Mouse (Mus musculus) MEL-GATA-1-ER (cell line): ENCODE results near the gene Trhr2.

Experiments used
- DNase-seq: peaks from one replicate; pipeline ENCODE4 v3.0.0-alpha.2; 2012; ENCODE audit warnings: low read depth; ENCODE audit errors: extremely low read depth

The Trhr2 gene

DNA sequence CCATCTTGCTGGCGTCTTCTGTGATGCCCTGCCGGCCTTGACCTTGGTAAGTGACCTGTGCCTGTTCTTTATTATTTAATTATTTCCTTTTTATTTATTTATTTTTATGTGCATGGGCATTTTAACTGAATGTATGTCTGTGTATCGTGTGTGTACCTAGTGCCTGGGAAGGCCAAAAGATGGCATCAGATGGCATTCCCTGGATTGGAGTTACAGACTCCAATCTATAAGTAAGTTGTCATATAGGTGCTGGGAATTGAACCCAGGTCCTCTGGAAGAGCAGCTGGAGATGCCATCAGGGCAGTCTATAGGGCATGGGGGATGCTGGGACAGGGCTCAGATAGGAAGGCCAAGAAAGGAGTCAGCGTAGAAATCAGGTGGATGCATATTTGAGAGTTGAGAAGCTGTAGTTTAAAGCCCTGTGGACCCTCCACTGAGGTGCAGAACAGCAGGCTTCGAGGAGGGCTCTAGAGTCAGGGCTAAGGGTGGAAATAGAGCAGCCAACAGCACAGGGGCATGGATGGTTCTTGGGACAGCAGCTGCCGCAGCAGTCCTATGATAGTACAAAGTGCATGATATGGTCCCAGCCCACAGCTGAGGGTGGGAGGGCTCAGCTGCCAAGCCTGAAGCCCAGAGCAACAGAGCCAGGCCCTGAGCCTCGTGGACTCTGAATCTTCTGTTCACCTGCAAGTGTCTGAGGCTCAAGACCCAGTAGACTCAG is at the start of gene Trhr2:
Trhr2 (minus strand) TSS at position 51 of the 721 bp plus-strand sequence.
- no peak for DNase-seq

DNA sequence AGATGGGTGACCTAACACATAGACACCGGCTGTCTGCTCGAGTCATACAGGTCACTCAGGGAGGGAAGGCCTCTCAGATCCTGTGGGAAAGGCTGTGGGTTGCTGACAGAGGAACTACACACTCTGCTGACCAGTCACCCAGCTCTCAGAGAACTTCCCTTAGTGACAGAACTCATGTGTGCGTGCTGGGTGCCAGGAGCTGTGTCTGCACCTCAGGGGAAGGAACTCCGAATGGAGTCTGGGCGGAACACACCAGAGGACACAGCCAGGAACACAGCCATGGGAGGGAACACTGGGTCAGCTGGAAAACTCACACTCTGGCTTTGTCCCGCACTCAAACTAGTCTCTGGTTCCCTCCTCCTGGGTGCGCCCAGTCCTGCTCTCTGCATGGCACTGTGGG is 47.1 kb upstream of the Trhr2 start:
- no peak for DNase-seq

DNA sequence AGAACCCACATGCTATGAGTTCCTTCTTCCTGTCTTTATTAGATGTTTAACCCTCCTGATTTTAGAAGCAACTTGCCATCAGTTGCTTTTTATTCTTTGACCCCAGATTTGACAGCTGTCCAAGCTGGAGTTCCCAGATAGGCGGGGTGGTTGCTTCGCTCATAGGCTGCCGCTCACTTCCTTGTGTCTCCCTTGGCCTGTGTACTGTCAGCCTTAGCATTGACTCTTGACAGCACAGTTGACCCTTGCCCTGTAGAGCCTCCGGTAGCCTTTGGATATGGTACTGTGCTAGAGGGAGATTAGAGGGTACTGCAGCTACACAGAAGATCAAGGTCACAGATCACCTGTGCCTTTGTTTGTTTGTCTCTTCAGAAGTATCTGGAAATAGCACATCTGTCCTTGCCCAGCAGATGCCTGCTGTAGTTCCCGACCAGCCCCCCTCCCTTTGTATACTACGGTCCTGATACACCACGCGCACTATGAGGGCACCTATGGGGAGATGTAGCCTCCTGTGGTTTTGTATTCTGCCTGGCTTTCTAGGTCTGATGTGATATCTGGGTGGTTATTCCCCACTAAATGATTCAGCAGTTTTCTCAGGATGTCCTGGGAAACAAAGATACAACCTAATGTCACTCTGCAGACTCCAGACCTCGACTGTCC is 44.7 kb upstream of the Trhr2 start:
- DNase-seq: peak; percentile 33

DNA sequence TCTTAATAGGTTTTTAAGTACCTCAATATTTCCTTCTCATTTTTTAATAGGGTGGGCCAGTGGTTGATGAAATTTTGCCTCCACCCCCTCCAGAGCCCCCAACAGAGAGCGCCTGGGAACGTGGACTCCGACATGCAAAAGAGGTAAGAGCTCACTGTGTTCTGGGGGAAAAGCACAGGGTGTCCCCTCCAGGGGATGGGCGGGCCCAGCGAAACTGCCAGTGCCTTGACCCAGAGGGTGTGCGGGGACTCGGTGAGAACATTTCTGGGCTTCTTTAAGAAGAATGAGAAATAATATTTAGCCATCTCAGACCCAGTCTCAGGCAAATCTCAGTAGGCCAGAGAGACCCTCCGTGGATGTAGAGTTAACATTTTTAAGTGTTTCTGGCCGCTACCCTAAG is 37.6 kb upstream of the Trhr2 start:
- DNase-seq: no peak

DNA sequence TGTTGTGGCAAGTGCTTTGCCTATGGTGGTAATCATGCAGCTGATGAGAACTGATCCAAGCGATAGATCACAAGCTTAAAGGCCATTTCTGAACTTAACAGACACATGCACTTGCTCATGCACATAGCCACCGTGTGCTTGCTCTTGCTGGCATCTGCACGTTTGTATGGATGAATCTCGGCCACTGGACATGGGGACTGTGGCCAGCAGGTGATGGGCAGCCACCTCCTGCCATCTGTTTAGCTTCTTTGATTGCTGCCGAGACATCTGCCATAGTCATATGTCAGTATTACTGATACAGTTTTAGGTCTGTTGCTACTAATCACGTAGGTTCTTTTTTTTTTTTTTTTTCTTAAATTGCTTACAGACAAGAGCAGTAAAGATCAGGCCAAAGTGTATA is 34.7 kb upstream of the Trhr2 start:
- DNase-seq: no peak

DNA sequence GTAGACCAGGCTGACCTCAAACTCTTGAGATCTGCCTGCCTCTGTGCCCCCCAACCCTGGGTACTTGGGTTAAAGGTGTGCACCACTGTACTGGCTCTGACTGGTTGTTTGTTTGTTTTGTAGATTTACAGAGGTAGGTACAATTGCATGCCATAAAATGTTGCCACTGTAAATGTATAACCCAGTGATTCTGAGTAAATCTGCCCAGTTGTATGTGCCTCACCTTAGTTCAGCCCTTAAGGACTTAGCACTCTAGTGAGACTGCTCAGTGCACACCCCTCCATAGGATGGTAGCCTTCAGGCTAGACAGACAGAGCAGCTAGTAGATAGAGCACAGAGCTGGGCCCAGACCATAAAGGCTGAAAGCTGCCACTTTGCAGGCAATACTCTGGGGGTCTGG is 33.2 kb upstream of the Trhr2 start:
- no peak for DNase-seq

DNA sequence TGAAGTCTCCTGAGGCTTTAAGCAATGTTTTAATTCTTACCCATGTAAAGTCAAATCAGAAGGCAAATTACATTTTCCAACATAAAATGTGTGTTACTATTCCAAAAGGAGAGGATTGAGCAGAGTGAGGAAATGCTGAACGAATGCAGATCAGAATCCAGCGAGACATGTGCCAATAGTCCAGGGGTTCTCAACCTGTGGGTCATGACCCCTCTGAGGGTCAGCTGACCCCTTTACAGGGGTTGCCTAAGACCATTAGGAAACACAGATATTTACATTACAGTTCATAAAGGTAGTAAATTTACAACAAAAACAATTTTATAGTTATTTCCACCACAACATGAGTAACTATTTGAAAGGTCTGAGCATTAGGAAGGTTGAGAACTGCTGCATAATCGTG is 30.2 kb upstream of the Trhr2 start:
- no peak for DNase-seq

DNA sequence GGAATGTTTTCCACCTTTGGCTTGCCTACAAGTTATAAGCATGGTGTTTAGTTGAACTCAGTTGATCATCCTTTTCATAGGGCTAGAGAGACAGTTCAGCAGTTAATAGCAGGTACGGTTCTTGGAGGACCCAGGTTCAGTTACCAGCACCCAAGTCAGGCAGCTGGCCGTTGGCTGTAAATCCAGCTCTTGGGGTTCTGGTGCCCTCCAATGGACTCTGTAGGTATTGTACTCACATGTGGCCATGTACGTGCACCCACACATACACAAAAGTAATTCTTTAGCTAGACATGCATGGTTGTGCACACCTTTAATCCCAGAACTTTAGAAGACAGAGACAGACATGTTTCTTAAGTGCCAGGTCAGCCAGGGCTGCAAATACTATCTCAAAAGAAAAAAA is 28.8 kb upstream of the Trhr2 start:
- DNase-seq: no peak

DNA sequence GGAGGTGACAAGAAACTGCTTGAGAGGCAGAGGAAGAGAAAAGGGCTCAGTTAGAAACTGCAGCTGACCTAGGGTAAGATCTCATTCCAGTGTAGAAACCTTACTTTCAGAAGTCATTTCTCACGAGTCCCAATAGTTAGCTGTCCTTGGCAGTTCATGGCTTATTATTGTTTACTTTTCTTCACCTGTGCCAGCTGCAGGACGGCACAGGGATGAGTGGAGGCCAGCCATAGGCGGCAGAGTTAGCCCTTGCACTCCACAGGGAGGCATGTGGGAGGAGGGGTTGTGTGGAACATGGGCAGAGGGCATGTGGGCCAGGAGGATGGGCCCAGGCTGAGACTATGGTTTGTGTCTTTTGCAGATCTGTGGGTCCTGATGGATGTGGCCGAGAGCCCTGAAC is 22.5 kb upstream of the Trhr2 start:
- DNase-seq: no peak

DNA sequence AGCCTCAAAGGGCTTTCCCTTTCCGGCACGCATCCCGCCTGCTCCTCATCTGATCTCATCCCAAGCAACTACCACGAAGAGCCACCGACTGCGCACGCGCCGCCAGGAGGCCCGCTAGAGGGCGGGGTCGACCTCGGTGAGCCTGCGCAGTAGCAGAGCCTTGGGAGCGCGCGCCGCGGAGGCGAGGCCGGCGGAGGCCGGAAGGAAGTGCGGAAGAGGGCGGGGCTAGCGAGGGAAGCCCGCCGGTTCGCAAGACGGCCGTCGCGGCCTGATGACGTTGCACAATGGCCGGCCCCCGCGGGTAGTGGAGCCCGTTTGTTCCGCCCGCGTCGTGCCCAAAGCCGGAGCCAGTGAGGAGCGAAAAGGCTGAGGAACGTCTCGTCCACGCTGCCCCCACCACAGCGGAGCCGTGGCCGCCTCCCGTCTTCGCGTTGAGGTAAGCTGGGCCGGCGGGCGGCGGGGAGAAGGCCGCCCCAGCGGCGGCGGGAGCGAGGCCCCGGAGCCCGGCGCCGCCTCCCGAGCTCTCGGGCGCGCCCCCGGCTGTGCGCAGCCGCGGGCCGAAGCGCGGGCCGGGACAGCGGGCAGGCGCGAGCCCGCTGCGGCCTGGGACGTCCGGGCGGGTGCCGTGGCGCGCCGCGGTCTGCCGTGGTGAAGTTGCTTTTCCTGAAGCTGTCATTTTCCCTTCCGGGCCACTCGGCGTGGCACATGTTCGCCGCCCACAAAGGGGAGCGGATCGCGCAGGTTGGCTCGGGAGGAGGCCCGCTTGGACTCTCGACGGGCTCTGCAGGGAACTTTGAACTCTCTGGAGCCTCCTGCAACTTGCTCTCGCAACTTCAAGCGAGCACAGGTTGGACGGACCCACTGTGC is 16.1 kb upstream of the Trhr2 start, which contains the start of gene Zc3h18:
Zc3h18 (plus strand) TSS at position 245 of the 867 bp plus-strand sequence.
- DNase-seq: peak; percentile 85

DNA sequence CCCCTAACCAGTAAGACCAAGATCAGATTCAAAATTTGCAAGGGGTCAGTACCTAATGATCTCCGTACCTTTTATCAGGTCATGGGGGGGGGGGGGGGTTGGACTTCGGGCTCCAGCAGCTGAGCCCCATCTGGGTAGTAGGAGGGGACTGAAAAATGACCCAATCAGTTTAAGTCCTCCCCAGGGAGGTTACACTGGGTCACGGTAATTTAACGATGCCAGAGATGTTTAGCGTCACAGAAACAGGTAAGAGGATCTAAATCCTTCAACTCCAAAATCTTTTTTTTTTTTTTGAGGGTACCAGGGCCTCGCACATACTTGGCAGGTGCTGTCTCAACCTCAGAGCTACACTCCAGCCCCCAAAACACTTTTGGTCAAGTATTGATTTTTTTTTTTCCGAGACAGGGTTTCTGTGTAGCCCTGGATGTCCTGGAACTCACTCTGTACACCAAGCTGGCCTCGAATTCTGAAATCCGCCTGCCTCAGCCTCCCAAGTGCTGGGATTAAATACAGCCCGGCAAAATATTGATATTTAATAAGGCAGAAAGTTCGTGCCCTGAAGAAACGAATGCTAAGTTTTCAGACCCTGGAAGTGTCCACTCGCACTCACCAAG is 15.3 kb upstream of the Trhr2 start:
- no peak for DNase-seq

DNA sequence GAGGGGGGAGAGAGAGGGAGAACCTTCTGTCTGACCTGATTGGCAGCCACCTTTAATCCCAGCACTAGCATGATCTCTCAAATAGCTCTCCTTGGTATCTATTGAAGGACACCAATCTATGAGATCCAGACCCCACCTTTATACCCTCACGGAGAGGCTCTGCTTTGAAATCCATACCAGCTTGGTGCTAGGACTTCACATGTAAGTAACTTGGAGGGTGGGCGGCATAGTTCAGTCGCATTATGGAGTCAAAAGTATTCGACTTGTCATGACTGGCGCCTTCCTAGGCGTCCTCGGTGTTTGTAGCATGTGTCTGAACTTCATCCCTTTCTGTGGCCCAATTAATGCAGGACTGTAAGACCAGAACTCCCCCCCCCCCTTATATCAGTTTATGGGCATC is 14.8 kb upstream of the Trhr2 start:
- no peak for DNase-seq

DNA sequence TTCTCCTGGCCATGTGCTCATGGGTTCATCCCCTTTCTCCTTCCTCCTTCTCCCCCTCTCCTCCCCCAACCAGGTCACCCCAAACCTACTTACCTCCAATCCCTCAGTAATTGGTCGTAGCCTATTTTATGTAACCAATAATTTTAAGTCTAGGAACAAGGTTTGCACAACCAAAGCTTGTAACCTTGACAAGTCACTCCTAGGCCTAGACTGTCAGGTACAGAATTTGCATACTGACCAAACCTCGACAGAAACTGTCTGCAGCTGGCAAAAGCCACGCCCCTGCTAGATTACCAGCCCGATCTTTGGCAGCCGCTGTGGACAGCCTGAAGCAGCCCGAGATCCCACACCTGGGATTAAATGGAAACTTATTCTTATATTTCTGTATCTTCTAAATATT is 11.2 kb upstream of the Trhr2 start:
- DNase-seq: no peak

DNA sequence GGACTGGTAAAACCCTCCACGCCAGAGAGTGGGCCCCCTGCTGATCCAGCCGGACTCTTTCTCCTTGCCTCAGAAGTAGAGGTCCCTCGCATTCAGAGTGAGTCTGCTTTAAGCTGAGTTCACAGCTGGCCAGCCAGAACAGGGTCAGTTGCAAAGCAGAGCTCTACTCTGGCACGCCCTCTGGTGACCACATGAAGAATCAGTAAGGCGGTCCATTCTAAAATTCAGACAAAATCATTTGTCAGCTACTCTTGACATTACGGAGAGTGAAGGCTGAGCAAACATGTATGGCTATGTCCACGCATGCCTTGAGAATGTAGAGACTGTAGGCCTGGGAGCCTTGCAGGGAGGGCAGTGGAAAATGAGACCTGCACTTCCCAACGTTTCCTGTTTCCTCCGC is 9.1 kb upstream of the Trhr2 start:
- peak; percentile 35 for DNase-seq

DNA sequence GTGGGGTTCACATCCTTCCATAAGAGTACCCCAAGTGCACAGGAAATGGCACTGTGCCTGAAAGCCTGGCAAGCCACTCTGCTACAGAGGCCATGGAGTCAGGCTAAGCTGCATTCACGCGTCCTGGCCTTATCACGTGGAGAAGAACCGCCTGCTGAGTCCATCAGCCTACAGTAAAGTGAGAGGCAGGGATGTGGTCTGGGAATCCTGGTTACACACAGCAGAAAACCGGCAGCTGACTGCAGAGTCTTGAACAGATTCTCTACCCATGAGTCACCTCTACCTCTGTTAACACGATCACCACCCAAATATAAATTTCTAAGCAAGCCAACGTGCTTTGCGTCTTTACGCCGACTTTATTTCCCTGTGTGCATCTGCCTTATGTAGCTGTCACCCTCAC is 7.9 kb upstream of the Trhr2 start:
- DNase-seq: no peak

DNA sequence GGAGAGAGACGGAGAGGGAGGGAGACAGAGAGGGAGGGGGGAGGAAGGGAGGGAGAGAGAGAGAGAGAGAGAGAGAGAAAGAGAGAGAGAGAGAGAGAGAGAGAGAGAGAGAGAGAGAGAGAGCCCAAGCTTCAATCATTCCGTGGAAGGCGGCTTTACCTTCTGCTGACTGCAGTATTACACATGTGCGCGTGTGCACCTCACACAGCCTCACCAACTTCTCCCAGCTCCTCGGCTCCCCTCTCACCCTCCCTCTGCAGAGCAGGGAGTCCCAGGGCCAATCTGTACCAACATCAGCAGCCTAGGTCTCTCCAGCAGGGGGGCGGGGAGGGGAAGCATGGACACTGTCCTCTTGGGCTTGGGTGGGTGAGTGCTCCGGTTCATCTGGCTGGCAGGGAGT is 2.4 kb upstream of the Trhr2 start:
- DNase-seq: no peak

DNA sequence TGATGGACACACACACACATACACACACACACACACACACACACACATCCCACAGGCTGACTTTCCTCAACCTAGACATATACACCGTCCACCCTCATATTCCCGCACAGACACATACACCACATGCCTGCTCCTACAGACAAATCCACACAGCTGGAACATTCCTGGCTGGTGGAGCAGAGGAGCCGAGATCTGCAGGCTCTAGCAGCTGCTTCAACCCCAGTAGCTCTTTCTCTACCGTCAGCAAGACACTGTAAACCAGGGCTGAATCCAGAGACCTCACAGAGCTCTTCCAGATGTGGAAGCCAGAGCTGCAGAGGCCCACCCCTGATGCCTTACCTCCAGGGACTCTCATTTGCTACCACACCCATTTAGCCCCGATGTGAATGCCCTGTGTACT is 1.7 kb upstream of the Trhr2 start:
- no peak for DNase-seq

DNA sequence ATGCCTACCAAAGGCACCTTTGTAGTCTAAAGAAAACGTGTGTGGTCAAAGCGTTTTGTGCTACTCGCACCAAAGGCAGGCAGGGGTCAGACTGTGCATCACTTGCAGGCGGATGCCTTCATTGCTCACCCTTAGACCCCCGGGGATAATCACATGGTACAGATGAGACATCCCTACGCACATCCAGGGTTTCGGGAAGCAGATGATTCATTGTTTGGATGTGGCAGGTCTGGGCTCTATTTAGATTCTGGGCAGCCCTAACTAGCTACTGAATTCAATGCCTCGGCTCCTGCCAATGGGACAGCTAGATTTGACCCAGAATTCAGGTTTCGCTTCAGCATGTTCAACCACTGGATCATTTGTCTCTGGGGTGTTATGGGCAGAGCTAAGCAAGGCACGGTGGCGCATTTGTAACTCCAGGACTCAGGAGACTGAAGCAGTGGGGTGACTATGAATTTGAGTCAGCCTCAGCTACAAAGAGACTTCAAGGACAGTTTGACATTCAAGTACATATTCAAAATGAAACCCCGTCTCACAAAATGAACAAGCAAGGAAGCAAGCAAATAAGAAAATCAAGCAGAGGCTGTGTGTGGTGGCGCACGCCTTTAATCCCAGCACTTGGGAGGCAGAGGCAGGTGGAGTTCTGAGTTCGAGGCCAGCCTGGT is 1.3 kb downstream of the Trhr2 start:
- DNase-seq: no peak

DNA sequence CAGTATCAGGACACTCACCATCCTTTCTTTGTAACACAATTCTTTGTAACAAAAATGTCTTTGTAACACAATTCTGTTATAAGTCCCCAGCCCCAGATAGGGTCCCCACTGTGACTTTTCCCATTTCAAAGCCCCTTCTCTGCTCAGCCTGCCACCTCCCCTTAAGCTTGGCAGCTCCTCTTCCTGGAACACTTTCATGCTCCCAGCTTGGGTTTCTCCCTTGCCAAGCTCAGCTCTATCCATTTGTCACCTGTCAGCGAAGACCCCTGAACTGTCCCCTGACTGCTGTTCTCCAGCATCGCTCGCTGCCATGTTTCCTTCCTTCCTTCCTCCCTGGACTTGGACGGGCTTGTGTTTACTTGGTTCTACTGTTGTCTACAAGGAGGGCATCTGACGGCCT is 2.9 kb downstream of the Trhr2 start:
- DNase-seq: no peak

DNA sequence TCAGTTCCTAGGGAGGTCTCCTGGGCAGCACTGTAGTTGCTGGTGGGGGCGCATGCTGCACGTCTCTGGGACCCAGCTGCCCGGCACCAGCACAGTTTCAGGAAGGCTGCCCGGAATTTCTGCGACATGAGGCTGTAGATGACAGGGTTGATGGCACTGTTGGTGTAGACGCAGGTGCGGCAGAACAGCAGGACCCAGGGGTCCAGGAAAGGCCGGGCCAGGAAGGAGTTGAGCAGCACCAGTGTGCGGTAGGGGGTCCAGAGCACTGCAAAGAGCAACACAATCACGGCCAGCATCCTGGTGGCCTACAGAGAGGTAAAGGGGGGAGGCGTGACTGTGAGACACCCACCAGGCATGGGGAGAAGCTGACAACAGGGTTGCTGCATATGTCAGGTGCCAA is 3.3 kb downstream of the Trhr2 start:
- DNase-seq: no peak
